Mouse (Mus musculus) neural tube, embryonic 15.5 days (tissue): ENCODE results near the gene Slc25a22. TPM values are rescaled to one million over a fixed set of nuclear protein-coding genes. Genes with fewer than 3 reads are reported as not detected.
"Not testable (repeated sequence)": the region's sequence is repeated elsewhere in the genome, so short reads cannot be mapped to it uniquely, and the experiment has no call there.

Experiments used
- ATAC-seq: fragments of 200-750 bp; cut with Nextera tagmentation; 2 replicates; pipeline ENCODE4 v1.8.0; 2017; ENCODE audit warnings: mild to moderate bottlenecking, moderate TSS enrichment, moderate library complexity; ENCODE audit not compliant: low FRiP score
- H3K27ac ChIP-seq: fragments of 300-500 bp; sonication (generic); replicated peaks from 2 replicates; pipeline ENCODE4 v1.5.1; 2015; ENCODE audit warnings: mild to moderate bottlenecking, inconsistent platforms
- H3K27me3 ChIP-seq: fragments of 300-500 bp; sonication (generic); replicated peaks from 2 replicates; pipeline ENCODE4 v1.6.1; 2015; ENCODE audit warnings: inconsistent platforms
- H3K36me3 ChIP-seq: fragments of 300-500 bp; sonication (generic); 2 replicates; pipeline ENCODE4 v1.6.1; 2015; ENCODE audit warnings: inconsistent platforms
- H3K4me1 ChIP-seq: fragments of 300-500 bp; sonication (generic); 2 replicates; pipeline ENCODE4 v1.6.1; 2015; ENCODE audit warnings: inconsistent platforms
- H3K4me2 ChIP-seq: fragments of 300-500 bp; sonication (generic); 2 replicates; pipeline ENCODE4 v1.6.1; 2015; ENCODE audit warnings: inconsistent platforms, mild to moderate bottlenecking, moderate library complexity
- H3K4me3 ChIP-seq: fragments of 300-500 bp; sonication (generic); replicated peaks from 2 replicates; pipeline ENCODE4 v1.5.1; 2015; ENCODE audit warnings: mild to moderate bottlenecking, inconsistent platforms
- H3K9ac ChIP-seq: fragments of 300-500 bp; sonication (generic); replicated peaks from 2 replicates; pipeline ENCODE4 v1.6.1; 2015; ENCODE audit warnings: mild to moderate bottlenecking, inconsistent platforms
- H3K9me3 ChIP-seq: fragments of 300-500 bp; sonication (generic); replicated peaks from 2 replicates; pipeline ENCODE4 v1.6.1; 2016; ENCODE audit warnings: inconsistent platforms
- WGBS: fragments of 180-500 bp; shearing (Covaris S2); methylation state at CpG from one replicate; pipeline ENCODE4 v1.1.7; 2015; ENCODE audit warnings: mixed read lengths; 5-methylcytosine and 5-hydroxymethylcytosine counted together
- polyA plus RNA-seq: library from polyadenylated mRNA; unstranded; fragments of >200 nt; fragmentation: Nextera tagmentation; extraction: Ambion mirVana; gene quantifications from 2 replicates; pipeline ENCODE4 v1.2.1, GENCODE M21; 2015

Slc25a22 gene
- polyA plus RNA-seq, 1 experiment from 2014 or later: 88.8 TPM

DNA sequence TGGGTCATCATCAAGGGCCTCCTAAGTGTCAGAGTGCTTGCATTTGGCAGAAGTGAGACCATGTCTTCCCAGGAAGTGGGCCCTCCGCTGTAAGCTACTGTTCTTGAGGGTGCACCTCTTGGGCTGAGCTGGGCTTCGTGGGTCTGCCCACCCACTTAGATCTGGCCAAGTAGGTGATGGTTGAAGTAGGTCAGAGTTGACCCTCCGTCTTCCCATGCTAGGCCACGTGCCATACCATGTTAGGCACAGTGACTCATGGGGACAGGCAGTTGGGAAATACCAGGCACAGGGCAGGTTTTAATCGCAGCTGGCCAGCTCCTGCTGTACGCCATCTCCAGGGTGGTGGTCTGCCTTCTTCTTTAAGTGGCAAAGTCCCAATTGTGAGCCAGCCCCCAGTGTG, 19.0 kb upstream of the Slc25a22 start:
- H3K27ac ChIP-seq: no peak overlapping the region
- H3K9me3 ChIP-seq: no peaks in the 10 kb centered on the region
- peaks cover 24% of the 10 kb centered on the region for H3K36me3 ChIP-seq
- peaks cover 27% of the 10 kb centered on the region for H3K27me3 ChIP-seq
- no peak overlapping the region for H3K4me3 ChIP-seq
- WGBS: 92% methylated on average over 6 of the region's 6 CpGs
- H3K9ac ChIP-seq: no peak overlapping the region
- H3K4me2 ChIP-seq: peak overlapping the region; percentile 86
- H3K4me1 ChIP-seq: peaks cover 28% of the 10 kb centered on the region
- ATAC-seq: no peak

- Histone ChIP-seq H3K4me2 (peak overlapping the region; percentile 86), H3K4me3 (peak overlapping the region; percentile 61), H3K36me3 (peaks cover 34% of the 10 kb centered on the region), H3K4me1 (peaks cover 24% of the 10 kb centered on the region), H3K27ac (peak overlapping the region; percentile 68), H3K27me3 (peaks cover 18% of the 10 kb centered on the region), H3K9me3 (no peaks in the 10 kb centered on the region), H3K9ac (peak overlapping the region; percentile 62)
- ATAC-seq: peak; percentile 33
- WGBS: under 1% methylated on average over 23 of the region's 23 CpGs
These were observed 18.1 kb upstream of the Slc25a22 start for GRCm38 (mm10) chr7:141455610-141456314.

DNA sequence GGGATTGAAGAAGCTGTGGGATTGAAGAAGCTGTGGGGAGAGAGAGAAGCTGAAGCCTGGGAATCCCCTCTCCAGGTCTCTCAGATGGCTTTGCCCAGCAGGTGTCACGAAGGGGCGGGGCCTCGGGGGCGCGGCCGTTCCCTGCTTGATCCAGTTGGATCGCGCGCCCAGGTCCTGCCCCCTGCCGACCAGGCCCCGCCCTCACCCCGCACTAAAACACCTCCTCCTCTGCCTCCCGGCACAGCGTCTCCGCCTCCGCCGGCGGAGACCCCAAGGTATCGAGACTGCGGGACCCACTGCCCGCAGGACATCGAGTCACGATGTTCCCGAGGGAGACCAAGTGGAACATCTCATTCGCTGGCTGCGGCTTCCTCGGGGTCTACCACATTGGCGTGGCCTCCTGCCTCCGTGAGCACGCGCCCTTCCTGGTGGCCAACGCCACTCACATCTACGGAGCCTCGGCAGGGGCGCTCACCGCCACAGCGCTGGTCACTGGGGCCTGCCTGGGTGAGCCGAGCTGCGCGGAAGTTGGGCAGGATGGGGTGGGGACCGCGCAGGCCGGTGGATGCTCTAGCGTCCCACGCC, 17.4 kb upstream of the Slc25a22 start, which contains the start of gene Pnpla2:
Pnpla2 (plus strand) TSS at position 232 of the 585 bp plus-strand sequence.
- Histone ChIP-seq H3K27me3 (peaks cover 11% of the 10 kb centered on the region), H3K4me1 (peaks cover 24% of the 10 kb centered on the region), H3K4me3 (peak within 1 kb of the TSS; percentile 61), H3K9ac (peak within 1 kb of the TSS; percentile 62), H3K36me3 (peaks cover 41% of the 10 kb centered on the region), H3K27ac (peak within 1 kb of the TSS; percentile 68), H3K4me2 (peak within 1 kb of the TSS; percentile 86), H3K9me3 (no peaks in the 10 kb centered on the region)
- whole genome bisulfite sequencing: under 1% methylated on average over 45 of the region's 45 CpGs
- ATAC-seq: peak; percentile 77

DNA sequence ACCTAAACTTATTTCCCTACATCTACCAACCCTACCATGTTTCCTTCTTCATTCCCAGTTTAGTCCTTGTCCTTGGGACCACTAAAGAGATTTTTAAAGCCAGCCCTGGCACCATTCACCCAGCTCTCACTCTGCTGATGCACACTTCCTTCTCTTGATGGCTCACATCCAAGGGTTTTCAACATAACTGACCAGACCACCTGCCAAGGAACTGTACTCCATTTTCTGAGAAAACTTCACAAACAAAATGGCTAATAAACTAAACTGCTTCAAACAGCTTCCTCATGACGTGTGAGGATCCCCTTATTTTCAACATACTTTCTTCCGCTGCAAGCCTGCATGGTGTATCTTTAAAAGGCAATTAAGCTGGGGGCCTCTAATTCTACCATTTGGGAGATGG, 15.9 kb upstream of the Slc25a22 start:
- H3K4me3 ChIP-seq: no peak overlapping the region
- 76% methylated on average over 2 of the region's 2 CpGs for WGBS
- H3K9me3 ChIP-seq: no peaks in the 10 kb centered on the region
- H3K27ac ChIP-seq: no peak overlapping the region
- no peak overlapping the region for H3K4me2 ChIP-seq
- H3K27me3 ChIP-seq: no peaks in the 10 kb centered on the region
- ATAC-seq: no peak
- peaks cover 30% of the 10 kb centered on the region for H3K4me1 ChIP-seq
- peaks cover 36% of the 10 kb centered on the region for H3K36me3 ChIP-seq
- no peak overlapping the region for H3K9ac ChIP-seq

DNA sequence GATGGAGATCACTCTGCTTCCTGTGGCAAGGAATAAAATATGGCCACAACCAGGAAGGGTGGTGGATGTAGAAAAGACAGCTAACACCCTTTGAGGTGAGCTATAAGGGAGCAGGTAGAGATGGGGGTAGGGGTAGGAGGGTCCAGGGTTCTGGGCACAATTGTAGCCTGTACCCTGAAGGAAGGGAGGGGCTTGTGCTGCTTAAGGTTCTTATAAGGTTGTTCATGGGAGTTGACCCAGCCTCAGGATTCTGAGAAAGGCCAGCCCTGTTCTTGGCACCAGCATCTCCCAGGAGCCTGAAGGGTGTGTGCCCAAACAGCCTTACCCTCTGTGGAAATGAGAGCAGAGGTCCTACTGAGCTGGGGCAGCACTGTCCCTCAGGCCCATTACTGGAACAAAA, 14.2 kb upstream of the Slc25a22 start:
- H3K4me1 ChIP-seq: peaks cover 36% of the 10 kb centered on the region
- H3K9me3 ChIP-seq: no peaks in the 10 kb centered on the region
- H3K27me3 ChIP-seq: no peaks in the 10 kb centered on the region
- H3K9ac ChIP-seq: no peak overlapping the region
- H3K4me2 ChIP-seq: no peak overlapping the region
- H3K36me3 ChIP-seq: peaks cover 38% of the 10 kb centered on the region
- no peak for ATAC-seq
- no peak overlapping the region for H3K27ac ChIP-seq
- H3K4me3 ChIP-seq: no peak overlapping the region

DNA sequence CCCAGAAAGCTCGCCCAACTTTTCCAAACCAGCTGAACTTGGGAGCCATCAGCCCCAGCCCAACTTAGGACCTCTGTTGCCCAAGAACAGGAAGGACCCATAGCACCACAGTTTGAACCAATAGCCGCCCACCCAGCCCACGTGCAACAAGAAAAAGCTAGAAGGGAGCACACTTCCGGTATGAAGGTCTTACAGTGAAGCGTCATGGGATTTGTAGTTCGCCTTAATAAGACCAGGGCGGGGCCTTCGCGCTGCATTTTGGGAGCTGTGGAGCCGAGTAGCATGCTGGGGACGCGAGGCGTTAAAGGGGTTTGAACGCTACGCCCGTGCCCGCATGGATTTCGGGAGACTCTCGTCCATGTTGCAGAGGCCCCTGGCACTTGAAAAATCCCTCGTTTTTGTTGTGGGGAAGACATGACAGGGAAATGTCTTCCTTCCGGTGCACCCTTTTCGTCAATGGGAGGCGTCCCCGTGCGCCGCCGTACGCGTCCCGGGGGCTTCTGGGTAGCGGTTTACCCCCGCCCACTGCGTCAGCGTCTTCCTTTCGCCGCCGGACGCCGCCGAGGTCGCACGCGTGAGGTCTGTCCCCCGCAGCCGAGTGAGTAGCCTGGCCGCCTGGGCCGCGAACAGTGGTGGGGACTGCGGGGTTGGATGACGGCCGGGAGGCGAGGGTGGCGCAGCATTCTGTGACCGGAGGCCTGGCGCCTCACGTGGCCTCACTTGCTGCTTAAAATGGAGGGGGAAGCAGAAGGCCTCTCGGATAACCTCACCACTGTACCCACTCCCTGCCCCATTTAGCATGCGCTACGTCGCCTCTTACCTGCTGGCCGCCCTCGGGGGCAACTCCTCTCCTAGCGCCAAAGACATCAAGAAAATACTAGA, 9.7 kb upstream of the Slc25a22 start, which contains the start of gene Rplp2:
Rplp2 (plus strand) TSS at position 261 of the 882 bp plus-strand sequence.
- Histone ChIP-seq H3K9ac (peak within 1 kb of the TSS; percentile 83), H3K4me1 (peaks cover 40% of the 10 kb centered on the region), H3K4me2 (peak within 1 kb of the TSS; percentile 66), H3K4me3 (peak within 1 kb of the TSS; percentile 75), H3K27me3 (no peaks in the 10 kb centered on the region), H3K36me3 (peaks cover 34% of the 10 kb centered on the region), H3K27ac (peak within 1 kb of the TSS; percentile 96), H3K9me3 (no peaks in the 10 kb centered on the region)
- under 1% methylated on average over 62 of the region's 63 CpGs for WGBS
- peak; percentile 94 for ATAC-seq

GRCm38 (mm10) chr7:141446374-141446773, 8.7 kb upstream of the Slc25a22 start:
- Histone ChIP-seq H3K4me2 (peak overlapping the region; percentile 66), H3K4me1 (peaks cover 43% of the 10 kb centered on the region), H3K36me3 (peaks cover 24% of the 10 kb centered on the region), H3K27ac (peak overlapping the region; percentile 96; the same call in 1 of the 2 replicates)
- not testable (repeated sequence) for H3K9me3 ChIP-seq, H3K9ac ChIP-seq, ATAC-seq, H3K4me3 ChIP-seq, H3K27me3 ChIP-seq
- WGBS: 89% methylated on average over 3 of the region's 3 CpGs

DNA sequence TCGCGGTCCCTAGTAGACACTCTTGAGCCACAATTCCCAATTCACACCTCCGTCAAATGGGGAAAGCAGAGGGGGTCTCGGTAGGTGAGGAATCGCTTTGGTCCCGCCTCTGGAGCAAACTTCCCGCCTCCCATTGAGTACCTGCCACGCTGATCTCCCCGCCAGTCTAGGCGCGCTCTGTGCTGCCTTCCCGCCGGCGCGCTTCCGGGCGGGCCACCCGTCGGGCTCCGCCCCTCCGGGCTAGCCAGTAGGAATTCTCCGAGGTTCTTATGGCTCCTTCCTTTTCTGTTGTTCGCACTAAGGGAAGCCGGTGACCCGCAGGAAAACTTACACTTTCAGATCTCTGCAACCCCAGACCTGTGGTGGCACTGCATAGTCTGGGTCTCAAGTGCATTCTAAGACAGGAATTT, 6.1 kb upstream of the Slc25a22 start, which contains the start of gene Pidd1:
Pidd1 (minus strand) TSS at position 198 of the 410 bp plus-strand sequence.
- Histone ChIP-seq H3K9ac (peak within 1 kb of the TSS; percentile 38; the same call in 1 of the 2 replicates), H3K27ac (no peak within 1 kb of the TSS), H3K9me3 (no peaks in the 10 kb centered on the region), H3K4me3 (peak within 1 kb of the TSS; percentile 38), H3K4me1 (peaks cover 43% of the 10 kb centered on the region), H3K27me3 (no peaks in the 10 kb centered on the region), H3K36me3 (0 out of 2 replicates have a peak, but pooled peaks cover 4% of the 10 kb centered on the region), H3K4me2 (peak within 1 kb of the TSS; percentile 68)
- WGBS: under 1% methylated on average over 25 of the region's 25 CpGs
- ATAC-seq: no peak

GRCm38 (mm10) chr7:141443081-141443821, 5.6 kb upstream of the Slc25a22 start:
- peak overlapping the region; percentile 38; the same call in 1 of the 2 replicates for H3K9ac ChIP-seq
- no peaks in the 10 kb centered on the region for H3K9me3 ChIP-seq
- WGBS: 25% methylated on average over 12 of the region's 12 CpGs
- peaks cover 39% of the 10 kb centered on the region for H3K4me1 ChIP-seq
- no peaks in the 10 kb centered on the region for H3K36me3 ChIP-seq
- no peak for ATAC-seq
- peak overlapping the region; percentile 68 for H3K4me2 ChIP-seq
- no peak overlapping the region for H3K27ac ChIP-seq
- no peaks in the 10 kb centered on the region for H3K27me3 ChIP-seq
- H3K4me3 ChIP-seq: peak overlapping the region; percentile 38

GRCm38 (mm10) chr7:141442199-141442598, 4.5 kb upstream of the Slc25a22 start:
- H3K4me3 ChIP-seq: no peak overlapping the region
- H3K36me3 ChIP-seq: no peaks in the 10 kb centered on the region
- H3K9ac ChIP-seq: 0 out of 2 replicates have a peak overlapping the region, but pooled peaks have one; percentile 7
- H3K9me3 ChIP-seq: no peaks in the 10 kb centered on the region
- H3K4me2 ChIP-seq: peak overlapping the region; percentile 68; the same call in 1 of the 2 replicates
- 93% methylated on average over 13 of the region's 13 CpGs for WGBS
- no peak overlapping the region for H3K27ac ChIP-seq
- H3K4me1 ChIP-seq: peaks cover 43% of the 10 kb centered on the region
- no peak for ATAC-seq
- H3K27me3 ChIP-seq: no peaks in the 10 kb centered on the region

DNA sequence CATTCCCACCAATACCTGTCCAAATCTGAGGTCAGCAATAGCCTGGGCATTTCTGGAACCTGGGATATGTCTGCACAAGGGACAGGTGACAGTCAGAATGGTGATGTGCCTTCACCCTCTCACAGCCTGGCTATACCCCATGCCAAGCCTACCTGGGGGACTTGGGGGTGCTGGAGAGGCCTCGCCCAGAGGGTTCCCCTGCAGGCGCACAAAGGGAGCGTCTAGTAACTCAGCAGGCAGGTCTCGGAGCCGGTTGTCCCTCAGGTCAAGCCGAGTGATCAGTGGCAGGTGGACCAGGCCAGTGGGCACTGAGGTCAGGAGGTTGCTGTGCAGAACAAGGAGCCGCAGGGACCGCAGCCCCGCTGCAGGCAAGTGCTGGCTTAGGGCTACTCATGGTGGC, 3.8 kb upstream of the Slc25a22 start:
- Histone ChIP-seq H3K36me3 (no peaks in the 10 kb centered on the region), H3K4me2 (no peak overlapping the region), H3K27me3 (no peaks in the 10 kb centered on the region), H3K9me3 (no peaks in the 10 kb centered on the region), H3K4me1 (peaks cover 45% of the 10 kb centered on the region), H3K27ac (no peak overlapping the region), H3K4me3 (no peak overlapping the region), H3K9ac (no peak overlapping the region)
- 94% methylated on average over 9 of the region's 9 CpGs for WGBS
- no peak for ATAC-seq
